Comparison of ENCODE assay signal across 29 mouse cellular contexts in the genomic region with DNA sequence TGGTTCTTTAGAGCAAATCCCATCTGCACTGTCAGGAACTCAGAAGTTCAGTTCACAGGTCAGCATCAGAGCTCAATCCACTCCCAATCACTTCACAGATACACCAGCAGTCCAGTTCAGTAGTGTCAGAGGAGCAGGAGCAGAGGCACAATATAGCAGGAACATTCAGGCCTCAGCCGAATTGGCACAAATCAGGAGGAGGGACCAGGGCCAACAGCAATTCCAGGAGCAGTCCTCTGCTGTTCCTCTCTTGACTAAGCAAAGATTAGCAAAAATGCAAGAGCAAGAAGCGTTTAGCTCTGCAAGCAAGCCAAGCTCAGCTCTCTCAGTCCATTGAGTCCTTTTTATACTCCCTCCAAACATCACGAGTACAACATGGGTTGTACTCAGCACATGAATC. TPM values are rescaled to one million over a fixed set of nuclear protein-coding genes. Genes with fewer than 3 reads are reported as not detected.
"Had no signal": no experiment of that assay in that cellular context is flagged by ENCODE, and none has a peak within 500 bp of the region (broad histone marks: within the 10 kb centered on the region; RNA-seq: fewer than 3 reads in every experiment).

No protein-coding gene starts in this region.

- H3K27me3 ChIP-seq: liver, embryonic 13.5 days; midbrain, embryonic 15.5 days; neural tube, embryonic 12.5 days; neural tube, embryonic 15.5 days; stomach, embryonic 15.5 days had no signal

- H3K9ac ChIP-seq: liver, embryonic 13.5 days; lung, embryonic 14.5 days; midbrain, embryonic 15.5 days; neural tube, embryonic 12.5 days; neural tube, embryonic 15.5 days; stomach, embryonic 15.5 days had no signal

- H3K4me3 ChIP-seq: layer of hippocampus, adult 2 months; left cerebral cortex, adult 2 months; liver, embryonic 13.5 days; midbrain, embryonic 15.5 days; neural tube, embryonic 12.5 days; neural tube, embryonic 15.5 days; stomach, embryonic 15.5 days had no signal

- ATAC-seq: midbrain, embryonic 15.5 days had no signal

- H3K27ac ChIP-seq: kidney, postnatal 0 days; layer of hippocampus, adult 2 months; left cerebral cortex, adult 2 months; liver, embryonic 13.5 days; midbrain, embryonic 15.5 days; neural tube, embryonic 12.5 days; neural tube, embryonic 15.5 days; stomach, embryonic 15.5 days had no signal

- H3K36me3 ChIP-seq: liver, embryonic 13.5 days; midbrain, embryonic 15.5 days; neural tube, embryonic 12.5 days; neural tube, embryonic 15.5 days; stomach, embryonic 15.5 days had no signal

- H3K4me2 ChIP-seq: liver, embryonic 13.5 days; lung, embryonic 14.5 days; midbrain, embryonic 11.5 days; midbrain, embryonic 15.5 days; neural tube, embryonic 12.5 days; neural tube, embryonic 15.5 days; stomach, embryonic 15.5 days had no signal

- H3K9me3 ChIP-seq: liver, embryonic 13.5 days; midbrain, embryonic 15.5 days; stomach, embryonic 15.5 days had no signal

- DNase-seq: kidney, adult 2 months; kidney, postnatal 25 days; layer of hippocampus, adult 9-11 months; layer of hippocampus, postnatal 36 days; liver, embryonic 13.5 days; lung, embryonic 14.5 days; right cerebral cortex, adult 18-20 months; right cerebral cortex, postnatal 14 days; right cerebral cortex, postnatal 4 days; thymus, postnatal 25 days had no signal

- H3K4me1 ChIP-seq: liver, embryonic 13.5 days; midbrain, embryonic 15.5 days; neural tube, embryonic 12.5 days; neural tube, embryonic 15.5 days; stomach, embryonic 15.5 days had no signal

RNA-seq across cellular contexts. Expression of gene Olfr370, which starts 23.9 kb away (rescaled TPM):
- total RNA-seq: layer of hippocampus, adult 2 months; layer of hippocampus, postnatal 36 days; left cerebral cortex, adult 2 months; left cerebral cortex, postnatal 10 days; left cerebral cortex, postnatal 36 days; liver, adult 2 months; megakaryocyte progenitor cell, adult 5-6 weeks; megakaryocyte-erythroid progenitor cell, adult 5-6 weeks had no signal
- polyA plus RNA-seq: kidney, adult 2 months; kidney, embryonic 14.5 days; kidney, postnatal 0 days; large intestine, adult 2 months; limb, embryonic 11.5 days; limb, embryonic 14.5 days; liver, adult 2 months; liver, embryonic 13.5 days; liver, embryonic 16.5 days; lung, embryonic 14.5 days; midbrain, embryonic 11.5 days; midbrain, embryonic 15.5 days; neural tube, embryonic 12.5 days; neural tube, embryonic 15.5 days; stomach, embryonic 15.5 days; thymus, postnatal 0 days had no signal
